Mouse (Mus musculus) CH12.LX (cell line): ENCODE results near the gene Lrig1. TPM values are rescaled to one million over a fixed set of nuclear protein-coding genes. Genes with fewer than 3 reads are reported as not detected.

ENCODE experiments used
- DNase-seq: peaks from one replicate; pipeline ENCODE4 v3.0.0-alpha.2; 2013; ENCODE audit errors: extremely low read depth
- H3K27ac ChIP-seq: 2 replicates; pipeline ENCODE4 v1.5.1; 2012; ENCODE audit warnings: low read depth, mild to moderate bottlenecking, control low read depth, moderate library complexity; ENCODE audit not compliant: insufficient read depth
- H3K27me3 ChIP-seq: replicated peaks from 2 replicates; pipeline ENCODE3; 2012; ENCODE audit warnings: inconsistent platforms
- H3K36me3 ChIP-seq, 2 experiments: replicated peaks in 1 of 2; 2 replicates each; pipeline versions ENCODE3 to v1.6.1; 2012; ENCODE audit warnings: inconsistent platforms in 1 of 2, low read length in 1 of 2, mild to moderate bottlenecking in 1 of 2, mixed read lengths in 1 of 2, moderate library complexity in 1 of 2; ENCODE audit not compliant: control insufficient read depth in 1 of 2, insufficient read depth in 1 of 2
- H3K4me1 ChIP-seq, 2 experiments: 2 replicates each; pipeline ENCODE4 v1.6.1; 2012; ENCODE audit warnings: inconsistent platforms in 1 of 2, moderate library complexity in 1 of 2; ENCODE audit not compliant: insufficient read depth in 2 of 2, control insufficient read depth in 1 of 2
- H3K4me2 ChIP-seq: 2 replicates; pipeline ENCODE4 v1.6.1; 2012; ENCODE audit warnings: low read depth, mild to moderate bottlenecking, control low read depth; ENCODE audit not compliant: poor library complexity, insufficient read depth, severe bottlenecking
- H3K4me3 ChIP-seq, 3 experiments: fragments of 150-350 bp in 1 of 3; sonication (generic) in 1 of 3; replicated peaks in 1 of 3; 2 replicates each; pipeline versions ENCODE3 to v1.5.1; 2011 to 2012; ENCODE audit warnings: low read depth in 2 of 3, low read length in 2 of 3, mild to moderate bottlenecking in 2 of 3, moderate library complexity in 2 of 3, control low read depth in 1 of 3, improper control_type of control experiment in 1 of 3, inconsistent platforms in 1 of 3, mixed read lengths in 1 of 3; ENCODE audit not compliant: poor library complexity in 1 of 3
- H3K79me2 ChIP-seq: replicated peaks from 2 replicates; pipeline ENCODE4 v1.6.1; 2012; ENCODE audit warnings: mild to moderate bottlenecking, moderate library complexity; ENCODE audit not compliant: control insufficient read depth, poor library complexity, insufficient read depth, severe bottlenecking; ENCODE audit errors: extremely low read depth
- H3K9ac ChIP-seq: 2 replicates; pipeline ENCODE4 v1.6.1; 2012; ENCODE audit warnings: low read depth, mild to moderate bottlenecking, control low read depth, moderate library complexity; ENCODE audit not compliant: insufficient read depth
- H3K9me3 ChIP-seq: replicated peaks from 2 replicates; pipeline ENCODE3; 2012; ENCODE audit warnings: low read length, inconsistent platforms, mixed read lengths
- BHLHE40 ChIP-seq: IDR thresholded peaks from 2 replicates; pipeline ENCODE4 v1.6.1; 2011; ENCODE audit warnings: mild to moderate bottlenecking, low read depth, low read length, improper control_type of control experiment
- CTCF ChIP-seq, 2 experiments: IDR thresholded peaks in 1 of 2; conservative IDR thresholded peaks in 1 of 2; 2 replicates each; pipeline ENCODE4 v1.5.1; 2011 to 2012; ENCODE audit warnings: low read depth in 2 of 2, low read length in 2 of 2, improper control_type of control experiment in 1 of 2, inconsistent platforms in 1 of 2, mild to moderate bottlenecking in 1 of 2, moderate library complexity in 1 of 2
- E2F4 ChIP-seq: IDR thresholded peaks from 2 replicates; pipeline ENCODE4 v1.6.1; 2011; ENCODE audit warnings: low read depth, low read length, improper control_type of control experiment; ENCODE audit not compliant: insufficient replicate concordance
- ELF1 ChIP-seq: IDR thresholded peaks from 2 replicates; pipeline ENCODE4 v1.6.1; 2014; ENCODE audit warnings: low read depth, mild to moderate bottlenecking, inconsistent platforms, low read length, improper control_type of control experiment
- ETS1 ChIP-seq: conservative IDR thresholded peaks from 2 replicates; pipeline ENCODE4 v1.6.1; 2012; ENCODE audit warnings: low read depth, mild to moderate bottlenecking, inconsistent platforms, low read length, improper control_type of control experiment, moderate library complexity
- GABPA ChIP-seq: IDR thresholded peaks from 2 replicates; pipeline ENCODE4 v1.6.1; 2012; ENCODE audit warnings: low read depth, low read length, improper control_type of control experiment, inconsistent platforms; ENCODE audit not compliant: insufficient replicate concordance
- IRF4 ChIP-seq: IDR thresholded peaks from 2 replicates; pipeline ENCODE4 v1.6.1; 2014; ENCODE audit warnings: low read depth, mild to moderate bottlenecking, inconsistent platforms, low read length, improper control_type of control experiment
- JUN ChIP-seq: IDR thresholded peaks from 2 replicates; pipeline ENCODE4 v1.6.1; 2011; ENCODE audit warnings: low read depth, mild to moderate bottlenecking, low read length, improper control_type of control experiment, moderate library complexity; ENCODE audit not compliant: insufficient read depth
- MAFK ChIP-seq: IDR thresholded peaks from 2 replicates; pipeline ENCODE4 v1.6.1; 2011; ENCODE audit warnings: low read length, improper control_type of control experiment; ENCODE audit not compliant: insufficient replicate concordance
- MAX ChIP-seq: IDR thresholded peaks from 2 replicates; pipeline ENCODE4 v1.6.1; 2011; ENCODE audit warnings: low read length, improper control_type of control experiment
- MXI1 ChIP-seq: IDR thresholded peaks from 2 replicates; pipeline ENCODE4 v1.6.1; 2011; ENCODE audit warnings: mild to moderate bottlenecking, low read depth, low read length, improper control_type of control experiment
- NRF1 ChIP-seq: IDR thresholded peaks from 2 replicates; pipeline ENCODE4 v1.6.1; 2014; ENCODE audit warnings: low read depth, mild to moderate bottlenecking, inconsistent platforms, low read length, improper control_type of control experiment, moderate library complexity
- POLR2AphosphoS2 ChIP-seq: IDR thresholded peaks from 2 replicates; pipeline ENCODE4 v1.6.1; 2011; ENCODE audit warnings: low read depth, low read length, improper control_type of control experiment
- RCOR1 ChIP-seq: conservative IDR thresholded peaks from 2 replicates; pipeline ENCODE4 v1.6.1; 2012; ENCODE audit warnings: low read depth, mild to moderate bottlenecking, inconsistent platforms, low read length, improper control_type of control experiment
- SIN3A ChIP-seq: IDR thresholded peaks from 2 replicates; pipeline ENCODE4 v1.6.1; 2012; ENCODE audit warnings: low read length, improper control_type of control experiment, inconsistent platforms
- SMC3 ChIP-seq: IDR thresholded peaks from 2 replicates; pipeline ENCODE4 v1.6.1; 2011; ENCODE audit warnings: low read depth, low read length, improper control_type of control experiment
- TBP ChIP-seq: conservative IDR thresholded peaks from 2 replicates; pipeline ENCODE4 v1.6.1; 2011; ENCODE audit warnings: low read depth, low read length, improper control_type of control experiment
- TCF12 ChIP-seq: IDR thresholded peaks from 2 replicates; pipeline ENCODE4 v1.6.1; 2014; ENCODE audit warnings: low read depth, mild to moderate bottlenecking, inconsistent platforms, low read length, improper control_type of control experiment
- UBTF ChIP-seq: IDR thresholded peaks from 2 replicates; pipeline ENCODE4 v1.6.1; 2012; ENCODE audit warnings: low read depth, mild to moderate bottlenecking, inconsistent platforms, low read length, improper control_type of control experiment, moderate library complexity
- ZKSCAN1 ChIP-seq: IDR thresholded peaks from 2 replicates; pipeline ENCODE4 v1.6.1; 2012; ENCODE audit warnings: low read depth, inconsistent platforms, low read length, improper control_type of control experiment, borderline replicate concordance
- ZMIZ1 ChIP-seq: IDR thresholded peaks from 2 replicates; pipeline ENCODE4 v1.6.1; 2012; ENCODE audit warnings: low read depth, mild to moderate bottlenecking, inconsistent platforms, low read length, improper control_type of control experiment
- ZNF384 ChIP-seq: IDR thresholded peaks from 2 replicates; pipeline ENCODE4 v1.6.1; 2012; ENCODE audit warnings: low read depth, low read length, improper control_type of control experiment, inconsistent platforms
- dilution Hi-C: fragments of 300-500 bp; cut with MboI; formaldehyde crosslinking; loops from 2 replicates; pipeline ENCODE4 v1.14.3; 2020; ENCODE audit warnings: low sequenced_read_pairs; ENCODE audit not compliant: extremely low pct_unique_long_range_greater_than_20kb, extremely low pct_ligation_motif_present
- in situ Hi-C: fragments of 300-500 bp; cut with MboI; formaldehyde crosslinking; loops from 3 replicates; pipeline ENCODE4 v1.14.3; 2019; ENCODE audit warnings: low sequenced_read_pairs, low pct_ligation_motif_present, low pct_unique_long_range_greater_than_20kb, mixed read lengths
- polyA plus RNA-seq: library from polyadenylated mRNA; unstranded; fragments of >175 nt; gene quantifications from 2 replicates; pipeline ENCODE4 v1.2.1, GENCODE M21; 2012; ENCODE audit warnings: low read depth; ENCODE audit not compliant: insufficient read length
- total RNA-seq, 2 experiments: library from RNA; depleted of rRNA; stranded (reverse); fragments of 300-350 nt in 1 of 2; fragments of >200 nt in 1 of 2; gene quantifications; 2 replicates each; pipeline ENCODE4 v1.2.3; 2012 to 2014

Gene Lrig1
- total and polyA plus RNA-seq, 3 experiments: 0.43 TPM; not detected in 2

- no peak for DNase-seq
- Histone ChIP-seq H3K9me3 (no peaks in the 10 kb centered on the region), H3K79me2 (no peaks in the 10 kb centered on the region), H3K4me1 (no peaks in the 10 kb centered on the region; a peak in 1 of 4 replicates), H3K4me3 (no peak overlapping the region)
- TF ChIP-seq SIN3A (no peak), IRF4 (no peak), GABPA (no peak), ZMIZ1 (no peak)
- TF ChIP-seq, all 38 proteins: peak for 0
- Histone ChIP-seq H3K27ac (no peak overlapping the region), H3K36me3 (no peaks in the 10 kb centered on the region), H3K9ac (no peak overlapping the region), H3K27me3 (no peaks in the 10 kb centered on the region), H3K4me2 (no peak overlapping the region)
- in situ Hi-C loops: no loop called here
- dilution Hi-C loops: no loop called here
These were observed 18.8 kb upstream of the Lrig1 start for GRCm38 (mm10) chr6:94718607-94719346.

DNA sequence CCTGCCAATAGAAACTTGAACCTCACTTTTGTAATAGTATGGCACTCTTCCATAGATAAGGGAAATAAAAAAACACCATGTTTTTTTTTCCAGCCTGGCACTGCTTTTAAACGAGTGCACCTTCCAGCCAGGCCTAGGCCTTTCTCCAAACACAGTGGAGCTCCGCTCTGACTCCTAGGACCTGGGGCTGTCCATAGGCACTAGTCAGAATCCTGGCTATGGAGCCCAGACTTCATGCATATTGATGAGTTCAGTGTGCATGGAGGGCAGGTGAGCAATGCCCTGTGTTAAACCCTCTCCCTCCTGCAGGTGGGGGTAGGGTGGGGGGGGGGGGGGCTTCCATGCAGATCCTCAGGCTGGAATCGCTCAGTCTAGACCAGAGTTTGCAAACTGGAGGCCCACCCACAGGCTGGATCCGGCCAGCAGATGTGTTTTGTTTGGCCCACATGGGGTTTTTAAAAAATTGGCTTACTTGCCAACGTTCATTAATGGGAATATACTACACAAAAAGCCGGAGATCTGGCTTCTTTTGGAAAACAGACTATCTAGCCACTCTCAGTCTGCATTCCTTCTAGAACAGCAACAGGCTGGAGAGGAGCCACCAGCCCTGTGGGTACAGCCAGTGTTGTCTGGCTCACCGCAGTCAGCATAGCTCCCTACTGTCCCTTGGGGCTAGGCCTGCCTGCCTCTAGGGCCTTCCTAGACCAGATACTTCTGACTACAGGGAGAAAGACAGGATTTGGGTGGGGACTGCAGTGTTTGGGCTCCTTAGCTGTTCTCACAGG lies 17.9 kb upstream of the Lrig1 start:
- dilution Hi-C loops: no loop called here
- H3K4me1 ChIP-seq: no peaks in the 10 kb centered on the region; a peak in 1 of 4 replicates

DNA sequence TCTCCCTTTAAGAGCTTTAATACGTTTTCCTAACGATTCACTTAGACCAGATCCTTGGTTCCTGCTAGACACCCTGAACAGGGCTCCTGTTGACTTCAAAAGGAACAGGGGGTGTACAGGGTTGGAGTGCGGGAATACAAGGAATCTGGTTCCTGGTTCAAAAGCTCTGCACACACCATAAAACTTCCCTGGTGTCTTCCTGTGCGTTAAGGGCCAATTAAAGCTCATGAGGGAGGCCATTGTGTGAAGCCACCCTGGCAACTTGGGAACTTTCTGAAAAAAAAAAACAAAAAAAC lies 15.6 kb upstream of the Lrig1 start:
- no peak overlapping the region for H3K27ac ChIP-seq
- H3K4me2 ChIP-seq: no peak overlapping the region
- no peaks in the 10 kb centered on the region for H3K36me3 ChIP-seq
- H3K9me3 ChIP-seq: no peaks in the 10 kb centered on the region
- no peak overlapping the region for H3K4me3 ChIP-seq
- no peaks in the 10 kb centered on the region for H3K79me2 ChIP-seq
- TF ChIP-seq MAFK (no peak), ZMIZ1 (no peak), GABPA (no peak), CTCF (conservative IDR thresholded peaks at IDR 0.05 in 1 of 2, IDR thresholded peaks at IDR 0.05 in 1 of 2; ENCODE audit: low read depth in 2 of 2, low read length in 2 of 2) (no peak), SIN3A (no peak), E2F4 (no peak), BHLHE40 (no peak), IRF4 (no peak), TBP (no peak), ZNF384 (no peak), RCOR1 (no peak), POLR2AphosphoS2 (no peak), ETS1 (no peak), MAX (no peak), ELF1 (no peak), TCF12 (no peak), UBTF (no peak)
- no peaks in the 10 kb centered on the region; a peak in 1 of 4 replicates for H3K4me1 ChIP-seq
- DNase-seq: no peak
- dilution Hi-C loops (no loop called here), in situ Hi-C loops (no loop called here)
- no peaks in the 10 kb centered on the region for H3K27me3 ChIP-seq
- H3K9ac ChIP-seq: no peak overlapping the region

More for the DNA sequence above, 17.9 kb upstream of the Lrig1 start:
- no peaks in the 10 kb centered on the region for H3K36me3 ChIP-seq
- TF ChIP-seq JUN (no peak), NRF1 (no peak), MAFK (no peak), BHLHE40 (no peak), RCOR1 (no peak), ZKSCAN1 (no peak), GABPA (no peak), SMC3 (no peak), MXI1 (no peak), ELF1 (no peak)
- H3K4me3 ChIP-seq: no peak overlapping the region
- H3K4me2 ChIP-seq: no peak overlapping the region
- no peaks in the 10 kb centered on the region for H3K27me3 ChIP-seq
- H3K27ac ChIP-seq: no peak overlapping the region
- no peaks in the 10 kb centered on the region for H3K9me3 ChIP-seq
- H3K79me2 ChIP-seq: no peaks in the 10 kb centered on the region
- in situ Hi-C loops: no loop called here
- DNase-seq: no peak
- H3K9ac ChIP-seq: no peak overlapping the region
